Mouse (Mus musculus) embryonic facial prominence, embryonic 11.5 days (tissue): ENCODE results near the gene Mgat4a. TPM values are rescaled to one million over a fixed set of nuclear protein-coding genes. Genes with fewer than 3 reads are reported as not detected.

Experiments
- ATAC-seq: fragments of 200-750 bp; cut with Nextera tagmentation; replicated peaks from 2 replicates; pipeline ENCODE4 v1.8.0; 2017; ENCODE audit warnings: low read depth; ENCODE audit not compliant: insufficient number of reproducible peaks, low FRiP score, low TSS enrichment
- DNase-seq: peaks from one replicate; pipeline ENCODE4 v3.0.0-alpha.2; 2015; ENCODE audit warnings: low spot score
- H3K27ac ChIP-seq: fragments of 300-500 bp; sonication (generic); replicated peaks from 2 replicates; pipeline ENCODE4 v1.5.1; 2014; ENCODE audit warnings: mild to moderate bottlenecking, low read depth, low read length, control low read depth
- H3K27me3 ChIP-seq: fragments of 300-500 bp; sonication (generic); 2 replicates; pipeline ENCODE4 v1.6.1; 2014; ENCODE audit warnings: mild to moderate bottlenecking, low read length, moderate library complexity, mixed read lengths; ENCODE audit not compliant: control insufficient read depth, insufficient read depth
- H3K36me3 ChIP-seq: fragments of 300-500 bp; sonication (generic); replicated peaks from 2 replicates; pipeline ENCODE4 v1.6.1; 2014; ENCODE audit warnings: low read depth, mild to moderate bottlenecking, low read length, moderate library complexity, mixed read lengths; ENCODE audit not compliant: control insufficient read depth, insufficient read depth
- H3K4me1 ChIP-seq: fragments of 300-500 bp; sonication (generic); 2 replicates; pipeline ENCODE4 v1.6.1; 2014; ENCODE audit warnings: low read length, mixed read lengths; ENCODE audit not compliant: control insufficient read depth, insufficient read depth
- H3K4me2 ChIP-seq: fragments of 300-500 bp; sonication (generic); 2 replicates; pipeline ENCODE4 v1.6.1; 2014; ENCODE audit warnings: low read depth, mild to moderate bottlenecking, control low read depth, low read length, moderate library complexity
- H3K4me3 ChIP-seq: fragments of 300-500 bp; sonication (generic); 2 replicates; pipeline ENCODE4 v1.5.1; 2014; ENCODE audit warnings: low read depth, low read length, control low read depth
- H3K9ac ChIP-seq: fragments of 300-500 bp; sonication (generic); replicated peaks from 2 replicates; pipeline ENCODE4 v1.6.1; 2014; ENCODE audit warnings: mild to moderate bottlenecking, control low read depth, low read length
- H3K9me3 ChIP-seq: fragments of 300-500 bp; sonication (generic); replicated peaks from 2 replicates; pipeline ENCODE4 v1.6.1; 2016; ENCODE audit warnings: mild to moderate bottlenecking, low read length, inconsistent platforms, mixed read lengths; ENCODE audit not compliant: control insufficient read depth
- WGBS: fragments of 180-500 bp; shearing (Covaris S2); extraction: QIAGEN DNeasy Blood & Tissue Kit; methylation state at CpG from one replicate; pipeline ENCODE4 v1.1.7; 2014; 5-methylcytosine and 5-hydroxymethylcytosine counted together
- polyA plus RNA-seq: library from polyadenylated mRNA; unstranded; fragments of >200 nt; fragmentation: Nextera tagmentation; extraction: Ambion mirVana; gene quantifications from 2 replicates; pipeline ENCODE4 v1.2.1, GENCODE M21; 2014

Mgat4a gene
- polyA plus RNA-seq, 1 experiment from 2014 or later: 4.3 TPM

GRCm38 (mm10) chr1:37415394-37415793 is 125.4 kb downstream of the Mgat4a start:
- DNase-seq (no peak), ATAC-seq (no peak)
- Histone ChIP-seq H3K9ac (no peak overlapping the region), H3K27ac (no peak overlapping the region), H3K36me3 (no peaks in the 10 kb centered on the region; the same call in none of the 2 replicates), H3K4me3 (no peak overlapping the region), H3K4me1 (no peaks in the 10 kb centered on the region), H3K9me3 (no peaks in the 10 kb centered on the region), H3K4me2 (no peak overlapping the region), H3K27me3 (no peaks in the 10 kb centered on the region)
- WGBS: 84% methylated on average over 1 of the region's 1 CpGs

GRCm38 (mm10) chr1:37409647-37410046 is 131.2 kb downstream of the Mgat4a start:
- DNase-seq (no peak), ATAC-seq (no peak)
- H3K36me3 ChIP-seq: no peaks in the 10 kb centered on the region
- no peak overlapping the region for H3K4me2 ChIP-seq
- no peak overlapping the region for H3K4me3 ChIP-seq
- no peaks in the 10 kb centered on the region for H3K9me3 ChIP-seq
- no peak overlapping the region for H3K27ac ChIP-seq
- no peaks in the 10 kb centered on the region for H3K4me1 ChIP-seq
- H3K9ac ChIP-seq: no peak overlapping the region
- no peaks in the 10 kb centered on the region for H3K27me3 ChIP-seq

DNA sequence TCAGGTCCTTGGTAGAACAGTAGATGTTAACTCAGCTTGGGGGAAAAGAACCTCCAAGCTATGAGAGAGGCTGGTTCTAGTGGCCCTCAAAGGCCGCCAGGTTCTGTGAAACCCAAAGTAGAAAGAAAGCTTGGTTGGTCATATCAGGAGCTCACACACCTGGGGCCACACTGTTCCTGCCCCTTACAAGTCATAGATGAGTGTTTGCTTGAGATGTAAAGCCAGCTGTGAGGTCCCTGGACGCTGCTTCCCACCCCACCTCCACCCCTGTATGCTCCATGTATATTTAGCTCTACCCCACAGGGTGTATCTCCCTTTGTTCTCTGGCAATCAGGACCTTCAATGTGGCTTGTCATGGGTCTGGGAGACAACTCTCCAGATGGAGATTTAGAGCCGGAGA is 132.1 kb downstream of the Mgat4a start:
- Histone ChIP-seq H3K27me3 (no peaks in the 10 kb centered on the region), H3K9ac (no peak overlapping the region), H3K4me2 (no peak overlapping the region), H3K4me3 (no peak overlapping the region), H3K9me3 (no peaks in the 10 kb centered on the region), H3K36me3 (no peaks in the 10 kb centered on the region), H3K4me1 (no peaks in the 10 kb centered on the region), H3K27ac (no peak overlapping the region)
- ATAC-seq: no peak
- WGBS: 75% methylated on average over 3 of the region's 3 CpGs
- DNase-seq: no peak

- 82% methylated on average over 8 of the region's 8 CpGs for WGBS
- Histone ChIP-seq H3K27me3 (no peaks in the 10 kb centered on the region), H3K27ac (no peak overlapping the region), H3K9me3 (no peaks in the 10 kb centered on the region), H3K4me1 (no peaks in the 10 kb centered on the region), H3K4me3 (no peak overlapping the region), H3K9ac (no peak overlapping the region), H3K4me2 (no peak overlapping the region), H3K36me3 (no peaks in the 10 kb centered on the region)
- DNase-seq (no peak), ATAC-seq (no peak)
Measured at GRCm38 (mm10) chr1:37408059-37408458, 132.8 kb downstream of the Mgat4a start.

GRCm38 (mm10) chr1:37407228-37407627 is 133.6 kb downstream of the Mgat4a start:
- WGBS: 84% methylated on average over 8 of the region's 8 CpGs
- no peaks in the 10 kb centered on the region for H3K4me1 ChIP-seq
- ATAC-seq: no peak
- H3K36me3 ChIP-seq: no peaks in the 10 kb centered on the region
- no peak overlapping the region for H3K27ac ChIP-seq
- no peak overlapping the region for H3K4me2 ChIP-seq
- H3K27me3 ChIP-seq: no peaks in the 10 kb centered on the region
- no peak for DNase-seq
- no peak overlapping the region for H3K9ac ChIP-seq
- no peak overlapping the region for H3K4me3 ChIP-seq
- no peaks in the 10 kb centered on the region for H3K9me3 ChIP-seq

GRCm38 (mm10) chr1:37405137-37405536 is 135.7 kb downstream of the Mgat4a start:
- Histone ChIP-seq H3K4me2 (no peak overlapping the region), H3K9me3 (no peaks in the 10 kb centered on the region), H3K27me3 (no peaks in the 10 kb centered on the region), H3K4me1 (no peaks in the 10 kb centered on the region), H3K4me3 (no peak overlapping the region), H3K27ac (no peak overlapping the region), H3K9ac (no peak overlapping the region), H3K36me3 (no peaks in the 10 kb centered on the region)
- ATAC-seq (no peak), DNase-seq (no peak)
- 94% methylated on average over 2 of the region's 2 CpGs for WGBS

GRCm38 (mm10) chr1:37401687-37402086 is 139.1 kb downstream of the Mgat4a start:
- H3K27me3 ChIP-seq: no peaks in the 10 kb centered on the region
- H3K4me2 ChIP-seq: no peak overlapping the region
- H3K9me3 ChIP-seq: no peaks in the 10 kb centered on the region
- no peak overlapping the region for H3K4me3 ChIP-seq
- no peak overlapping the region for H3K27ac ChIP-seq
- 58% methylated on average over 4 of the region's 4 CpGs for WGBS
- no peaks in the 10 kb centered on the region for H3K4me1 ChIP-seq
- no peak overlapping the region for H3K9ac ChIP-seq
- ATAC-seq: peak; percentile 34; the same call in 1 of the 2 replicates
- H3K36me3 ChIP-seq: no peaks in the 10 kb centered on the region
- peak; percentile 71 for DNase-seq

GRCm38 (mm10) chr1:37399734-37400133 is 141.1 kb downstream of the Mgat4a start:
- no peak overlapping the region for H3K9ac ChIP-seq
- ATAC-seq (no peak), DNase-seq (no peak)
- WGBS: 86% methylated on average over 8 of the region's 8 CpGs
- H3K27ac ChIP-seq: no peak overlapping the region
- no peaks in the 10 kb centered on the region for H3K4me1 ChIP-seq
- H3K27me3 ChIP-seq: no peaks in the 10 kb centered on the region
- no peak overlapping the region for H3K4me3 ChIP-seq
- no peak overlapping the region for H3K4me2 ChIP-seq
- H3K36me3 ChIP-seq: no peaks in the 10 kb centered on the region
- no peaks in the 10 kb centered on the region for H3K9me3 ChIP-seq
